ENCODE assay signal across 8 mouse cellular contexts in the genomic region with DNA sequence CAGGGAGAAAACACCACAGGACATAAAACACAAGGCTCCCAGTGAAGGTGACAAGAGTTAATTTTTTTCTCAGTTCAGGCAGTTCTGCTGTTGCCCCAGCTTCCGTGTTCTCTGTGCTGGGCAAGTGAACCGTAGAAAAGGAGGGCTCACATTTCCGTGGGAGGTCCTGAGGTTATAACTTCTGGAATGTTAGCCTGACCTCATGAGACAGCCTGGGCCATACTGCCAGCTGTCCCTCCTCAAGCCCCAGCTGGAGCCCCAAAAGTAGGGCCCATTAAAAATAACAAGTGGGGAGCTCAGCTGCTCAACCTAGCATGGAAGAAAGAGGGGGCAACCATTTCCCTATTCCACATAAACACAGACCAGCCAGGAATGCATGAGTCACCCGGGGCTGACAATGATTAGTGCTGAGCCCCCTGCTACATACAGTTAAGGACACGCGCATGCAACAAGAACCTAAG. TPM values are rescaled to one million over a fixed set of nuclear protein-coding genes. Genes with fewer than 3 reads are reported as not detected.
DNase-seq lines count a peak whose midpoint lies in the region; ATAC-seq and TF ChIP-seq lines count a peak whose summit lies in the region.

No protein-coding gene starts in this region.

- no peak for ATAC-seq in midbrain, embryonic 16.5 days
- 0 out of 2 replicates have a peak, but pooled peaks have one; percentile 37 for ATAC-seq in hindbrain, embryonic 13.5 days (ENCODE audit: low FRiP score)
- peak; percentile 91 for ATAC-seq in limb, embryonic 12.5 days (ENCODE audit: insufficient number of reproducible peaks, insufficient read depth, low FRiP score, low TSS enrichment, low read depth)
- ATAC-seq in stomach, postnatal 0 days (ENCODE audit: low FRiP score, low TSS enrichment) = peak; percentile 61; the same call in 1 of the 2 replicates

- no peaks in the 10 kb centered on the region for H3K27me3 ChIP-seq in midbrain, embryonic 10.5 days (ENCODE audit: low read depth, poor library complexity, severe bottlenecking)
- H3K27me3 ChIP-seq in midbrain, embryonic 16.5 days (ENCODE audit: control insufficient read depth, insufficient read depth, low read depth, low read length) = no peaks in the 10 kb centered on the region
- no peaks in the 10 kb centered on the region for H3K27me3 ChIP-seq in hindbrain, embryonic 13.5 days
- H3K27me3 ChIP-seq in limb, embryonic 12.5 days = no peaks in the 10 kb centered on the region
- H3K27me3 ChIP-seq in stomach, postnatal 0 days (ENCODE audit: control insufficient read depth, insufficient read depth, low read length) = no peaks in the 10 kb centered on the region

- no peaks in the 10 kb centered on the region for H3K36me3 ChIP-seq in midbrain, embryonic 10.5 days
- H3K36me3 ChIP-seq in midbrain, embryonic 16.5 days (ENCODE audit: control insufficient read depth, insufficient read depth, low read length) = no peaks in the 10 kb centered on the region
- no peaks in the 10 kb centered on the region for H3K36me3 ChIP-seq in hindbrain, embryonic 13.5 days
- H3K36me3 ChIP-seq in limb, embryonic 12.5 days = no peaks in the 10 kb centered on the region
- H3K36me3 ChIP-seq in stomach, postnatal 0 days (ENCODE audit: control insufficient read depth, insufficient read depth, low read length) = no peaks in the 10 kb centered on the region

- H3K4me1 ChIP-seq in midbrain, embryonic 10.5 days = peaks cover 14% of the 10 kb centered on the region
- no peaks in the 10 kb centered on the region for H3K4me1 ChIP-seq in midbrain, embryonic 16.5 days (ENCODE audit: control insufficient read depth, insufficient read depth, low read length)
- peaks cover 10% of the 10 kb centered on the region; the same call in 1 of the 2 replicates for H3K4me1 ChIP-seq in hindbrain, embryonic 13.5 days (replicated peaks)
- peaks cover 43% of the 10 kb centered on the region for H3K4me1 ChIP-seq in limb, embryonic 12.5 days (replicated peaks)
- H3K4me1 ChIP-seq in stomach, postnatal 0 days (replicated peaks; ENCODE audit: control insufficient read depth, insufficient read depth) = peaks cover 8% of the 10 kb centered on the region; the same call in 1 of the 2 replicates

- no peak overlapping the region for H3K9ac ChIP-seq in midbrain, embryonic 16.5 days (ENCODE audit: low read depth, low read length)
- no peak overlapping the region for H3K9ac ChIP-seq in hindbrain, embryonic 13.5 days
- H3K9ac ChIP-seq in limb, embryonic 12.5 days (replicated peaks) = 0 out of 2 replicates have a peak overlapping the region, but pooled peaks have one; percentile 34
- H3K9ac ChIP-seq in stomach, postnatal 0 days (ENCODE audit: low read length) = no peak overlapping the region

- 0 out of 2 replicates have a peak, but pooled peaks have one; percentile 13 for TF ChIP-seq CTCF in stomach, postnatal 0 days (IDR thresholded peaks at IDR 0.05; ENCODE audit: low read depth)

- DNase-seq in midbrain, embryonic 10.5 days (ENCODE audit: low spot score) = peak; percentile 31
- DNase-seq in stomach, postnatal 0 days (ENCODE audit: low spot score) = no peak
- DNase-seq in cerebellum, postnatal 10 days = no peak
- no peak for DNase-seq in adrenal gland, adult 2 months
- DNase-seq in gastrocnemius, adult 18-20 months (ENCODE audit: low spot score) = no peak

- H3K4me3 ChIP-seq in midbrain, embryonic 10.5 days = no peak overlapping the region
- no peak overlapping the region for H3K4me3 ChIP-seq in midbrain, embryonic 16.5 days (ENCODE audit: low read depth, low read length)
- no peak overlapping the region for H3K4me3 ChIP-seq in hindbrain, embryonic 13.5 days
- no peak overlapping the region; the same call in 1 of the 2 replicates for H3K4me3 ChIP-seq in limb, embryonic 12.5 days (replicated peaks)
- no peak overlapping the region for H3K4me3 ChIP-seq in stomach, postnatal 0 days (ENCODE audit: low read depth, low read length)

- no peaks in the 10 kb centered on the region for H3K9me3 ChIP-seq in midbrain, embryonic 10.5 days (replicated peaks)
- no peaks in the 10 kb centered on the region for H3K9me3 ChIP-seq in midbrain, embryonic 16.5 days (replicated peaks; ENCODE audit: control insufficient read depth, low read length, poor library complexity, severe bottlenecking)
- H3K9me3 ChIP-seq in hindbrain, embryonic 13.5 days = no peaks in the 10 kb centered on the region
- H3K9me3 ChIP-seq in limb, embryonic 12.5 days = no peaks in the 10 kb centered on the region
- H3K9me3 ChIP-seq in stomach, postnatal 0 days (ENCODE audit: control insufficient read depth, low read length) = no peaks in the 10 kb centered on the region

- WGBS in midbrain, embryonic 10.5 days = 50% methylated on average over 6 of the region's 6 CpGs
- WGBS in midbrain, embryonic 16.5 days = 38% methylated on average over 6 of the region's 6 CpGs
- WGBS in hindbrain, embryonic 13.5 days = 40% methylated on average over 6 of the region's 6 CpGs
- 12% methylated on average over 6 of the region's 6 CpGs for WGBS in limb, embryonic 12.5 days
- WGBS in stomach, postnatal 0 days = 9% methylated on average over 6 of the region's 6 CpGs

- no peak for TF ChIP-seq EP300 in stomach, postnatal 0 days (optimal IDR thresholded peaks at IDR 0.05)

- H3K27ac ChIP-seq in midbrain, embryonic 10.5 days (replicated peaks) = peak overlapping the region; percentile 10
- no peak overlapping the region for H3K27ac ChIP-seq in midbrain, embryonic 16.5 days (ENCODE audit: low read length)
- peak overlapping the region; percentile 42; the same call in 1 of the 2 replicates for H3K27ac ChIP-seq in hindbrain, embryonic 13.5 days
- peak overlapping the region; percentile 85 for H3K27ac ChIP-seq in limb, embryonic 12.5 days
- H3K27ac ChIP-seq in stomach, postnatal 0 days (replicated peaks) = peak overlapping the region; percentile 72

- no peak overlapping the region for H3K4me2 ChIP-seq in midbrain, embryonic 16.5 days (ENCODE audit: low read length)
- H3K4me2 ChIP-seq in hindbrain, embryonic 13.5 days = no peak overlapping the region
- peak overlapping the region; percentile 44 for H3K4me2 ChIP-seq in limb, embryonic 12.5 days
- peak overlapping the region; percentile 29 for H3K4me2 ChIP-seq in stomach, postnatal 0 days (replicated peaks; ENCODE audit: low read depth)

RNA-seq across cellular contexts. Expression of gene Cnksr3, which starts 28.8 kb away (rescaled TPM):
- polyA plus RNA-seq in midbrain, embryonic 10.5 days (2016; fragmentation: Nextera tagmentation; extraction: Ambion mirVana) = 8.7 and 9.1 TPM in 2 replicates
- 1.4 and 2.1 TPM in 2 replicates for polyA plus RNA-seq in midbrain, embryonic 16.5 days (2015; fragmentation: Nextera tagmentation; extraction: Ambion mirVana)
- 3.0 and 3.4 TPM in 2 replicates for polyA plus RNA-seq in hindbrain, embryonic 13.5 days (2015; fragmentation: Nextera tagmentation; extraction: Ambion mirVana)
- polyA plus RNA-seq in limb, embryonic 12.5 days (2016; fragmentation: Nextera tagmentation; extraction: Ambion mirVana) = 14.4 and 16.3 TPM in 2 replicates
- polyA plus RNA-seq in stomach, postnatal 0 days (2015; fragmentation: Nextera tagmentation; extraction: Ambion mirVana) = 7.0 and 7.6 TPM in 2 replicates
- 10 to 100 TPM; 11.1 to 14.5 TPM for total RNA-seq in adrenal gland, adult 2 months (2021)
- 9.2 and 9.5 TPM in 2 replicates for polyA plus RNA-seq in adrenal gland, adult 2 months (2012; rRNA removed)
- 1 to 10 TPM; 3.9 to 7.0 TPM for total RNA-seq in gastrocnemius, adult 18-20 months (2021)

Comparison
In these comparisons a context has a peak if more than half of its experiments do, and no peak if none do; other contexts are left out.
1. H3K4me2 ChIP-seq: peak in limb, embryonic 12.5 days (single experiment) and stomach, postnatal 0 days (single experiment); none in midbrain, embryonic 16.5 days (single experiment) and hindbrain, embryonic 13.5 days (single experiment).